Mouse (Mus musculus) thymus, adult 2 months (tissue): ENCODE data around the gene Nphp4.
"Not testable (repeated sequence)": the region's sequence is repeated elsewhere in the genome, so short reads cannot be mapped to it uniquely, and the experiment has no call there.

Source experiments
- CTCF ChIP-seq: fragments of 200-500 bp; IDR thresholded peaks from 2 replicates; pipeline ENCODE4 v1.5.1; 2012; ENCODE audit warnings: mild to moderate bottlenecking, control low read depth, low read length, moderate library complexity, borderline replicate concordance; ENCODE audit not compliant: control insufficient read depth, poor library complexity, insufficient read depth; ENCODE audit errors: extremely low read depth
- POLR2A ChIP-seq: fragments of 200-500 bp; IDR thresholded peaks from 2 replicates; pipeline ENCODE4 v1.6.1; 2012; ENCODE audit warnings: mild to moderate bottlenecking, low read length, control low read depth, moderate library complexity; ENCODE audit not compliant: control insufficient read depth, poor library complexity, insufficient read depth; ENCODE audit errors: extremely low read depth

DNA sequence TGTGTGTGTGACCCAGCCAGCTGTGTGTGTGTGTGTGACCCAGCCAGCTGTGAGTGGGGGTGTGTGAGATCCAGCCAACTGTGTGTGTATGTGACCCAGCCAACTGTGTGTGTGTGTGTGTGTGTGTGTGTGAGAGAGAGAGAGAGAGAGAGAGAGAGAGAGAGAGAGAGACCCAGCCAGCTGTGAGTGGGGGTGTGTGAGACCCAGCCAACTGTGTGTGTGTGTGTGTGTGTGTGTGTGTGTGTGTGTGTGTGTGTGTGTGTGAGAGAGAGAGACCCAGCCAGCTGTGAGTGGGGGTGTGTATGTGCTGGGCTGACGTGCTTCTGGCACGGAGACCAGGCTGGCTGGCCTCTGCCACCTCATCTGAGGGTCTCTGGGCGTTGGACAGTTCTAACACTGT is 79.3 kb downstream of the Nphp4 start:
- TF ChIP-seq CTCF, POLR2A: not testable (repeated sequence)
